Mouse (Mus musculus): Measurements from ENCODE around the gene Adam6a.
"Not testable (repeated sequence)": the region's sequence is repeated elsewhere in the genome, so short reads cannot be mapped to it uniquely, and the experiment has no call there.

The Adam6a gene

DNA sequence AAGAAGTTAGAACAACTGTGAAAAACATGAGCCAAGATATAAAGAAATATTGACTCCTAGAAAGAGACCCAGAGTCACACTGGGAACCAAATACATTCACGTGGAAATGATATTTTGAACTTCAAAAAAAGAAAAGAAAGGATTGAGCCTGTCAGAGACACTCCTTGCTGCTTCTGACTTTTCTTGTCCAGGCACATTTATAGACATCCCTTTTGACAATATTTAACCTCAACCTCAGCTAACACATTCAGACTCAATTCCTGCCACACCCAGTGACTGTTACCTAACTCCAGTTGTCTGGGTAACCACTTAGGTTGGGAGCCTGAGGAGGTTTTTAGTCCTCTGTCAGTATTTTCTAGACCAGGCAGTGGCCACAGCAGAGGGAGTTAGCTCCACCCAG is at the start of gene Adam6a:
Gene Adam6a, plus strand, starts transcription at position 301 of the 400 bp plus-strand sequence.
- not testable (repeated sequence) for DNase-seq

DNA sequence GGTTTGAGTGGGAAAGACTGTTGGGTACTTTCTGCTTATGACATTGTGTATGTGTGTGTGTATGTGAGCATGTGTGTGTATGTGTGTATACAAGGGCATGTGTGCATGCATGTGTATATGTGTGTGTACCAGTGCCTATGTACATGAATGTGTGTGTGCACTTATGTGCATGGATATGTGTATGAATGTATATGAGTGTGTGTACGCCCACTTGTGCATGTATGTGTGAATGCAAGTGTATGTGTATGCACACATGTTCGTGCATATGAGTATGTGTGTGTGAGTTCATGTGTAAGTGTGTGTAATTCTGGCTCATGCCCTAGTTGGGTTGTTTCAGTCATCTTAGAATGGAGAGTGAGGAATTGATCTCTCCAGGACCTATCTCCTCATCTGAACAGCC is 17.8 kb upstream of the Adam6a start:
- no peak for DNase-seq

DNA sequence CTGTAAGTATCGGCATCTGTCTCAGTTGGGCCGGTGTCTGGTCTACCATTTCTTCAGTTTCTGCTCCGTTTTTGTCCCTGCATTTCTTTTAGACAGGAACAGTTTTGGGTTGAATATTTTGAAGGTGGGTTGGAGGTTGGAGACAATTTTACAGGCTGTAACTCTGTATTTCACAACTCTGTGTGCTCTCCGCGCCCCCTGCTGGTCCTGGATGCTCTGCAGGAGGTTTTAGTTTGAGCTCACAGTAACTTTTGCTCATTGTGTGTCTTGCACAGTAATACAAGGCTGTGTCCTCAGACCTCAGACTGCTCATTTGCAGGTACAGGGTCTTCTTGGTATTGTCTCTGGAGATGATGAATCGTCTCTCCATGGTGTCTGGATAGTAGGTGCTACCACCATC is 34.5 kb downstream of the Adam6a start:
- DNase-seq, result peak in 1 of 2 experiments; percentile 2

DNA sequence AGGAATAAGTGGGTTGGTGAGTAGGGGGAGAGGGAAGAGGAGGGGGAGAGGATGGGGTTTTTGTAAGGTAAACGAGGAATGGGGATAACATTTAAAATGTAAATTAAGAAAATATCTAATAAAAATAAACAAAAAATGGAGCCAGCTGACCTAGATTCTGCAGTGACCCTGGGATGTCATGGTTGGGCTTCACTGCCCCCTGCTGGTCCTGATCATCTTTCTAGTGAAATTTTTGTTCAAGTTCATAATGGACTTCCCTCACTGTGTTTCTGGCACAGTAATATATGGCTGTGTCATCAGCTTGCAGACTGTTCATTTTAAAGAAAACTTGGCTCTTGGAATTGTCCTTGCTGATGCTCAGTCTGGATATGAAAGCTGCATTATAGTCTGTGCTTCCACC is 44.3 kb downstream of the Adam6a start:
- DNase-seq, result no peak
